Mouse (Mus musculus) bone marrow, adult 2 months (tissue): ENCODE results near the gene Rnf19b.

Source experiments
- CTCF ChIP-seq: fragments of 200-500 bp; IDR thresholded peaks from 2 replicates; pipeline ENCODE4 v1.5.1; 2011; ENCODE audit warnings: low read length, control low read depth; ENCODE audit not compliant: control insufficient read depth, insufficient read depth
- POLR2A ChIP-seq: fragments of 200-500 bp; IDR thresholded peaks from 2 replicates; pipeline ENCODE4 v1.6.1; 2011; ENCODE audit warnings: low read depth, mild to moderate bottlenecking, control low read depth, low read length, borderline replicate concordance; ENCODE audit not compliant: control insufficient read depth

DNA sequence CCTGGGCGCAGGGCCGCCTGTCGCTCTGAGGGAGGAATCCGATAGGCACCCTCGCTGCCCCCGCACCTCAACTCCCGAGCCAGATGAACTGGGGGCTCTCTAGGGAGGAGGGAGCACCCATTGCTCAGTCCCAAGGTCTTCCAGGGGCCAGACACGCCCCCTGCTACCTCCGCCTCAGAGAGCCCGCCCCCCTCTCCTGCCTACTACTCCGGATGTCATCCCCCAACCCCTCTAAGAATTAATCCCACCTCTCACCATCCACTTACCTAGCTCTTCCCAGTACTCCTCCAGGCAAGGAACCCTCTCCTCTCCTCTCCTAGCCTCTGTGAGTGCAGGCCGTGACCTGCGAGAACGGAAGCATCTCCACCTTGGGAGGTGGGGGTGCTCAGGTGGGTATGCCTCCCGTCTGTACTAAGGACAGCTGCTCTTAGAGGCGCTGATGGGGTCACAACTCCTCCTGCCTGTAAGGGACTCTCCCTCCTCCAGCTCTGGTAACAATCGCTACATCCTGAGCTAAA lies 63.6 kb downstream of the Rnf19b start, which contains the start of gene Hpca:
- no peak for TF ChIP-seq CTCF
- TF ChIP-seq POLR2A: no peak
